Mouse (Mus musculus): ENCODE results near the gene Sin3a. TPM values are rescaled to one million over a fixed set of nuclear protein-coding genes. Genes with fewer than 3 reads are reported as not detected.

Sin3a gene
- 55.3 and 57.1 TPM in 2 replicates for polyA plus RNA-seq (2014; fragmentation: Nextera tagmentation; extraction: Ambion mirVana)

DNA sequence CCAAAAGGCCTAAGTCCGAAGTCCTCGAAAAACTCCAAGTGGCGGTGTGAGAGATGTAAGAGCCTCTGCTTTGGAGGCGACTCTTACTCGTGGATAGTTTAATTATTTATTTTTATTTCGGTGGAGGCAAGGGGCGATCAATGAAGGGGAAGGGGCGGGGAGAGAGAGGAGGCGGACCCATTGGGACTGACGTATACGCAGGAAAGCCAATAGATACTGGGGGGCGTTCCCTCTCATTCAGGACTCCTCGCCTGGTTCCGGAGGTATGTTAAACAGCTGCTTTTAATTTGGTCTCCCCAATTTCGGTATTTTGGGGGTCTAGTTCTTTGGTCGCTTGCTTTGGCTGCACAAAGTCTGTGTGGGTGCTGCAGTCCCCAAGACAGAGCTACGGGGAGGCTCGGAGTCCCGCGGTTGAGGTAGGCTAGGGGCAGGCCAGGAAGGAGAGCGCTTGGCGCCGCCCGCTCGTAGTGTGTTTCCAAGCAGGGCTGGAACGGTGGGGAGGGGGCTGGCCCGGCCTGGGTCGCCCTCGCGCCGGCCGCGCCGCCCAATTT, at the start of gene Sin3a:
Gene Sin3a, plus strand, starts transcription at position 240 of the 551 bp plus-strand sequence.
- ATAC-seq (ENCODE audit: insufficient read depth, low FRiP score, low TSS enrichment): no peak
- H3K4me3 ChIP-seq (ENCODE audit: low read depth, low read length): peak within 1 kb of the TSS; percentile 74
- peak; percentile 84 for DNase-seq (ENCODE audit: low spot score)
- no peaks in the 10 kb centered on the region for H3K36me3 ChIP-seq (ENCODE audit: control insufficient read depth, insufficient read depth, low read length)
- H3K9ac ChIP-seq (ENCODE audit: low read length): peak within 1 kb of the TSS; percentile 72
- WGBS: 0% methylated on average over 34 of the region's 34 CpGs
- peak within 1 kb of the TSS; percentile 88 for H3K4me2 ChIP-seq (ENCODE audit: low read depth)
- H3K27me3 ChIP-seq (ENCODE audit: control insufficient read depth, insufficient read depth, low read length): no peaks in the 10 kb centered on the region
- no peaks in the 10 kb centered on the region for H3K9me3 ChIP-seq (ENCODE audit: control insufficient read depth, low read length)
- H3K27ac ChIP-seq (ENCODE audit: low read depth, low read length): peak within 1 kb of the TSS; percentile 93
- peaks cover 17% of the 10 kb centered on the region for H3K4me1 ChIP-seq (ENCODE audit: control insufficient read depth, insufficient read depth, low read length)

DNA sequence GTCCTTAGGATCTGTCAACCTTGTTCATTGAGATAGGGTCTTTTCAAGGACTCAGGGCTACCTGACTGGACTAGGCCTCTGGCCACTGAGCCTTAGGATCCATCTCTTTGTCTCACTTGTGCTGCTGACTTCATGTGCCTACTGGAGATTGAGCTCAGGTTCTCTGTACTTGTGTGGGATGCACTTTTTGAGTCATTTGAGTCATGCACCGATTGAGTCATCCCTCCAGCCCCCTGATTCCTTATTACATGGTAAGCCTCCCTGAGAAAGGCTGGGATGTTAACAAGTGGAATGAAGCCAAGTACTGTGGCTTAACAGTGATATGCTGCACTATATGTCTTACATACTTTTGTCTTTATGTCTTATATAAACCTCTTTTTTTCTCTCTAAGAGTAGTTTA, 40.1 kb upstream of the Sin3a start:
- Histone ChIP-seq H3K27me3 (ENCODE audit: control insufficient read depth, insufficient read depth, low read length) (no peaks in the 10 kb centered on the region), H3K4me3 (ENCODE audit: low read depth, low read length) (no peak overlapping the region), H3K9ac (ENCODE audit: low read length) (no peak overlapping the region), H3K27ac (ENCODE audit: low read depth, low read length) (no peak overlapping the region), H3K4me2 (ENCODE audit: low read depth) (no peak overlapping the region), H3K36me3 (ENCODE audit: control insufficient read depth, insufficient read depth, low read length) (peaks cover 10% of the 10 kb centered on the region), H3K4me1 (ENCODE audit: control insufficient read depth, insufficient read depth, low read length) (no peaks in the 10 kb centered on the region), H3K9me3 (ENCODE audit: control insufficient read depth, low read length) (no peaks in the 10 kb centered on the region)
- ATAC-seq (ENCODE audit: insufficient read depth, low FRiP score, low TSS enrichment) (no peak), DNase-seq (ENCODE audit: low spot score) (no peak)
- 96% methylated on average over 1 of the region's 1 CpGs for WGBS

GRCm38 (mm10) chr9:57056237-57056636, 15.6 kb upstream of the Sin3a start:
- H3K4me1 ChIP-seq (ENCODE audit: control insufficient read depth, insufficient read depth, low read length): no peaks in the 10 kb centered on the region
- WGBS: 83% methylated on average over 1 of the region's 1 CpGs
- no peaks in the 10 kb centered on the region for H3K27me3 ChIP-seq (ENCODE audit: control insufficient read depth, insufficient read depth, low read length)
- H3K27ac ChIP-seq (ENCODE audit: low read depth, low read length): no peak overlapping the region
- H3K9me3 ChIP-seq (ENCODE audit: control insufficient read depth, low read length): no peaks in the 10 kb centered on the region
- DNase-seq (ENCODE audit: low spot score): no peak
- H3K4me3 ChIP-seq (ENCODE audit: low read depth, low read length): no peak overlapping the region
- no peak overlapping the region for H3K9ac ChIP-seq (ENCODE audit: low read length)
- H3K4me2 ChIP-seq (ENCODE audit: low read depth): no peak overlapping the region
- no peak for ATAC-seq (ENCODE audit: insufficient read depth, low FRiP score, low TSS enrichment)
- peaks cover 5% of the 10 kb centered on the region; the same call in 1 of the 2 replicates for H3K36me3 ChIP-seq (ENCODE audit: control insufficient read depth, insufficient read depth, low read length)

DNA sequence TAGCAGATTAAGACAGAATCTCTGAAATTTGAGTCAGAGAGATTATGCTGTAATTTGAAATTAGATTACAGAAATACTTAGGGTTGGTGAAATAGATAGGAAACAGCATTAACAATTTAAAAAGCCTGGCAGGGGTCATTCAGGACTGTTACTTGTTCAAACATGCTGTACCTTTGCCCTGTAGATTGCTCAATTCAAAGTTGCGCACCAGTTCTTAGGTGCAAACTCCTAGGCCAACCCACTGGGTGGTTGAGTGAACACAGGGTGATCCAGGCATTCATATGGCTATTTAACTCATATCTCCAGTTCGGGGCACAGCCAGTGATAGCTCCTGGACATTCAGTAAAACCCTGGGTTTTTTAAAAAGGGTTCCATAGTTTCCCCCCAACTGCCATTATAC, 7.7 kb upstream of the Sin3a start:
- Histone ChIP-seq H3K36me3 (ENCODE audit: control insufficient read depth, insufficient read depth, low read length) (peaks cover 2% of the 10 kb centered on the region; the same call in 1 of the 2 replicates), H3K4me3 (ENCODE audit: low read depth, low read length) (no peak overlapping the region), H3K4me2 (ENCODE audit: low read depth) (no peak overlapping the region), H3K9me3 (ENCODE audit: control insufficient read depth, low read length) (no peaks in the 10 kb centered on the region), H3K4me1 (ENCODE audit: control insufficient read depth, insufficient read depth, low read length) (no peaks in the 10 kb centered on the region), H3K27ac (ENCODE audit: low read depth, low read length) (no peak overlapping the region), H3K9ac (ENCODE audit: low read length) (no peak overlapping the region), H3K27me3 (ENCODE audit: control insufficient read depth, insufficient read depth, low read length) (no peaks in the 10 kb centered on the region)
- no peak for DNase-seq (ENCODE audit: low spot score)
- WGBS: 93% methylated on average over 2 of the region's 2 CpGs
- no peak for ATAC-seq (ENCODE audit: insufficient read depth, low FRiP score, low TSS enrichment)

GRCm38 (mm10) chr9:57068266-57068665, 3.6 kb upstream of the Sin3a start:
- Histone ChIP-seq H3K9ac (ENCODE audit: low read length) (no peak overlapping the region), H3K9me3 (ENCODE audit: control insufficient read depth, low read length) (no peaks in the 10 kb centered on the region), H3K4me2 (ENCODE audit: low read depth) (no peak overlapping the region), H3K4me1 (ENCODE audit: control insufficient read depth, insufficient read depth, low read length) (0 out of 2 replicates have a peak, but pooled peaks cover 3% of the 10 kb centered on the region), H3K27ac (ENCODE audit: low read depth, low read length) (no peak overlapping the region), H3K36me3 (ENCODE audit: control insufficient read depth, insufficient read depth, low read length) (no peaks in the 10 kb centered on the region), H3K27me3 (ENCODE audit: control insufficient read depth, insufficient read depth, low read length) (no peaks in the 10 kb centered on the region), H3K4me3 (ENCODE audit: low read depth, low read length) (no peak overlapping the region)
- ATAC-seq (ENCODE audit: insufficient read depth, low FRiP score, low TSS enrichment) (no peak), DNase-seq (ENCODE audit: low spot score) (no peak)
- 75% methylated on average over 3 of the region's 3 CpGs for WGBS

- Histone ChIP-seq H3K9ac (ENCODE audit: low read length) (no peak overlapping the region), H3K4me1 (ENCODE audit: control insufficient read depth, insufficient read depth, low read length) (peaks cover 15% of the 10 kb centered on the region), H3K9me3 (ENCODE audit: control insufficient read depth, low read length) (no peaks in the 10 kb centered on the region), H3K36me3 (ENCODE audit: control insufficient read depth, insufficient read depth, low read length) (no peaks in the 10 kb centered on the region), H3K4me2 (ENCODE audit: low read depth) (no peak overlapping the region), H3K27ac (ENCODE audit: low read depth, low read length) (no peak overlapping the region), H3K27me3 (ENCODE audit: control insufficient read depth, insufficient read depth, low read length) (no peaks in the 10 kb centered on the region), H3K4me3 (ENCODE audit: low read depth, low read length) (no peak overlapping the region)
- DNase-seq (ENCODE audit: low spot score) (no peak), ATAC-seq (ENCODE audit: insufficient read depth, low FRiP score, low TSS enrichment) (no peak)
- 83% methylated on average over 1 of the region's 1 CpGs for WGBS
Measured at GRCm38 (mm10) chr9:57070262-57070661, 1.6 kb upstream of the Sin3a start.

GRCm38 (mm10) chr9:57070800-57071545, 867 bp upstream of the Sin3a start:
- Histone ChIP-seq H3K4me1 (ENCODE audit: control insufficient read depth, insufficient read depth, low read length) (peaks cover 17% of the 10 kb centered on the region), H3K36me3 (ENCODE audit: control insufficient read depth, insufficient read depth, low read length) (no peaks in the 10 kb centered on the region), H3K4me2 (ENCODE audit: low read depth) (peak overlapping the region; percentile 88), H3K9me3 (ENCODE audit: control insufficient read depth, low read length) (no peaks in the 10 kb centered on the region), H3K27ac (ENCODE audit: low read depth, low read length) (no peak overlapping the region), H3K4me3 (ENCODE audit: low read depth, low read length) (peak overlapping the region; percentile 74), H3K9ac (ENCODE audit: low read length) (peak overlapping the region; percentile 72), H3K27me3 (ENCODE audit: control insufficient read depth, insufficient read depth, low read length) (no peaks in the 10 kb centered on the region)
- 23% methylated on average over 5 of the region's 5 CpGs for WGBS
- no peak for ATAC-seq (ENCODE audit: insufficient read depth, low FRiP score, low TSS enrichment)
- no peak for DNase-seq (ENCODE audit: low spot score)

DNA sequence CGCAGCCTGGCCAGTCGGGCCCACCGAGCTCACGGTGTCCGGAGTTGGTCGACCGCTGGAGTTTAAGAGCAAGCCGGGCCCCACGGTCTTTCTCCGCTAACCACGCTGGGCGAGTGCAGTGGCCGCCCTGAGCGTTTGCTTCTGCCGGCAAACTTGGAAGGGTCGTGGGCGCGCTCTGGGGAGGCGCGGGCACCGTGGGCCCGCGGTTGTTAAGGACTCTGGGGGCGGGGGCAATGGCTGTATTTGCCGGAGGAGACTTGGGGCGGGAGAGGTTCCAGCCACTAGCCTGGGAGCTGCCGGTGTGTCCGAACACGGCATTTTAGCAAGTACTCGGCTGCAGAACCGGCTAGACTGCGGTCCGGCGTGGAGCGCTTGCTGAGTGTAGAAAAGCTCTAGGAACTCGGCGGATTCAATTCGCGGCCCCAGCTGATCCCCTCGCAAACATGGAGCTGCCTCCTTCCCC, 717 bp downstream of the Sin3a start:
- Histone ChIP-seq H3K9ac (ENCODE audit: low read length) (peak overlapping the region; percentile 72), H3K27me3 (ENCODE audit: control insufficient read depth, insufficient read depth, low read length) (no peaks in the 10 kb centered on the region), H3K27ac (ENCODE audit: low read depth, low read length) (peak overlapping the region; percentile 93), H3K4me1 (ENCODE audit: control insufficient read depth, insufficient read depth, low read length) (peaks cover 17% of the 10 kb centered on the region), H3K4me2 (ENCODE audit: low read depth) (peak overlapping the region; percentile 88), H3K9me3 (ENCODE audit: control insufficient read depth, low read length) (no peaks in the 10 kb centered on the region), H3K4me3 (ENCODE audit: low read depth, low read length) (peak overlapping the region; percentile 74), H3K36me3 (ENCODE audit: control insufficient read depth, insufficient read depth, low read length) (no peaks in the 10 kb centered on the region)
- WGBS: under 1% methylated on average over 40 of the region's 40 CpGs
- DNase-seq (ENCODE audit: low spot score): no peak
- no peak for ATAC-seq (ENCODE audit: insufficient read depth, low FRiP score, low TSS enrichment)

Data from neural tube, embryonic 11.5 days (tissue).